Mouse (Mus musculus) c-Kit-positive CD71-negative TER-119-negative erythroid progenitor cells, embryonic 14.5 days (primary cell): Measurements from ENCODE around the gene Pla2g3.
A peak's percentile ranks its signal among the peaks of the same experiment; 100 is the strongest.

ENCODE experiments used
- DNase-seq: peaks from one replicate; pipeline ENCODE4 v3.0.0-alpha.2; 2013; ENCODE audit warnings: low read depth

Gene Pla2g3

DNA sequence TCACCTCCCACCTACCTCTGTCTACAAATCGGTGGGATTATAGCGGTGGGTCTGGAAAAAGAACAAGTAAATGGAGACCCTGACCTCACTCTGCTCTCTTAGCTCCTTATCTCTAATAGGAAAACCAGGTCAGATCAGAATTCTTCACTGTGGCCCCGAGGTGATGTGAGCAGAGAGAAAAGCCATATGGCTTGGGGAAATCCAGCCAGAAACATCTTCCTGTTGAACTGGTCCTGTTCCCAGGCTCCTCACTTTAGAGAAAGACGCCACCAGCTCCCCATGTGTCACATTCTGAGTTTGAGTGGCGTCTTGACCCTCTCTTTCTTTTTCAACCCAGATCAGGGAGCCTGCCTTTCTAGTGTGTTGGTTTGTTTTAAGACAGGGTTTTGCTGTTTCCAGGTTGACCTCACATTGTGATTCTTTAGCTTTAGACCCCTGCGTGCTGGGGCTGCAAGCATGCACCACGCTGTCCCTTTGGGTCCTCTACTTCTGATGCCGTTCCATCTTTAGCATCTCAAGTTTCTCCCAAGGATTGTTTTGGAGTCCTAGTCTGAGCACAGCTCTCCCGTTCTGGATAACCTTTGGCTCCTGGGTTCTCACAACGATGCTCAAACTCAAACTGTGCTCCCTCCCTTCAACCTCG is 31.8 kb downstream of the Pla2g3 start:
- DNase-seq, result no peak

DNA sequence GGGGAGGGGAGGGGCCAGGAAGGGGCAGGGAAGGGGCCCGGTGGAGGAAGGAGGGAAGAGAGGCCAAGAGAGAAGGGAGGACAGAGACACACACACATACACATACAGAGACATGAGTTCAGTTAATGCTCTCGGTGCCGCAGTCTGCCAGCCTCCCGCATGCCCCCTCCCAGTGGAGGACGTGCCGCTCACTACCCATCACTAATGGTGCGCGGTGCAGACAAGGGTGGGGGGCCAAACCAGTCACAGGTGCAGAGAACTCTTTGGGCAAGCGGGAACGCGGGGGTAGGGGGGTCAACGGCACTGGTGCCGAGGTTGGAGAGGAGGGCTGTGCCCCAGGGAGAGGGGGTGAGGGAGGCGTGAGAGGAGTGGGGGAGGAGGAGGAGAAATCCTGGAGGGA is 32.8 kb downstream of the Pla2g3 start:
- DNase-seq, result no peak

DNA sequence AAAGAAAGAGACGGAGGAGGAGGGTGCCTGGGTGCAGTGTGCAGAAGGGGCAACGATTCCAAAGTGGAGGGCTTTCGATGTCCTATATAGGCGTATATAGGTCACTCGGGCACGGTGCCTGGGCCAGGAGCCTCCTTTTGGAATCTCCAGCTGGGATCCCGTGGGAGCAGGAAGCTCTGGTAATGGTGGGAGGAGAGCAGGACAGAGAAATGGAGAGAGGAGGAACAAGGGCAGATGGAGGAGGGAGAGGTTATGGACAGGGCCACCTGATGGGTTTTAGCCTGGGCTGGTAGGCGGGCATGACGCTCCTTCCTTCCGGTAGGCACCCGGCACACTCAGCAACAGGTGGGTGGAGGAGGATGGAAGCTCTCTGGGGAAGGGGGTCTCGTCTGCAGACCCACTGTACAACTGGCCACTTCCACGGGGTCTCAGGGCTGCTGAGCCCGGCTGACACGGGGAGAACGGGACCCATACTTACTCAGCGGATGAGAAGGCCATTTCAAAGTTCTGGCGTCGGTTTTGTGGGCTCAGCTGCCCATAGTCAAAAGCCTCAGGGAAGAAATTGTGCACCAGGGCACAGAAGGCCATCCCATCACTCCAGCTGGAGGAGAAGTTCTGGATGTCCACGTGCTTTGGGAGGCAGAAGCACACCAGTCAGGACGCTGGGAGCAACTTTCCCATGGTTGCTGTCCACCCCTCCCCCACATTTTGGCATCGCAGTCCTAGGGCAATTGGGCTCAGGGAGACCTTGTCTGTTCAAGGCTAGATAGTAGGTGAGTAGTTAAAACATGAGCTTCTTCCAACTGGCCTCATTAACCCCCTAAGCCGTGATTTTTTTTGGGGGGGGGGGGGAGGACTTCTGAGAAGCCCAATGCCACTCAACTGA is 33.5 kb downstream of the Pla2g3 start:
- no peak for DNase-seq

DNA sequence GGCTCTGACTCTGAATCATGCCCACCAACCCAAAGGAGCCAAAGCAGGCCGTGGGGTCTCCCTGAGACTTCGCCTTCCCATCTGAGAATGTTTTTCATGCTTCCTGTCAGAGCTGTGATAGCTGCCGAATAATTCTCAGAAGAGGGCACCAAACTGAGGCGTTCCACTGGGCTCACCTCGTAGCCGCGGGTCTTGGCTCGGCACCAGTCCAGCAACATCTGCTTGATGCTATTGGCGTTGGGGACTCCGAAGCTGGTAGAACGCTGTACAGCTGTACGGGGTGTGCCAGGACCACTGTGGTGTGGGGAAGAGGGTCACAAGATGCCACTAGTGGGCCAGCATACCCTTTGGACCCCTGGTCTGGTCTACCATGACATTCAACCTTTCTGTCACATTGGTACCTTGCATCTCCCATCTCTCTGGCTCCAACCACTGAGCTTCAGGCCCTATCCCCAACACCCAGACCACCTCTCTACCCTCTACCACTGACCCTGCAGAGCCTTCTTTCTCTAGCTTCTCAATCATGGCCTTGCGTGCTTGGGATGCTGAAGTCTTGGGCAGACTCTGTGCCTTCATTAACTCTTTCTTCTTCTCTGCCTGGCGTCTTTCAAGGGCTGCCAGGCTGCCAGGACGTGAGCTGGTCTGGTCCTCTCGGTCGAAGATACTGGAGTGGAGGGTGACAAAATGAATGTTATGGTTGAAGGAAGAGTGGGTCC is 34.4 kb downstream of the Pla2g3 start:
- DNase-seq, result no peak

DNA sequence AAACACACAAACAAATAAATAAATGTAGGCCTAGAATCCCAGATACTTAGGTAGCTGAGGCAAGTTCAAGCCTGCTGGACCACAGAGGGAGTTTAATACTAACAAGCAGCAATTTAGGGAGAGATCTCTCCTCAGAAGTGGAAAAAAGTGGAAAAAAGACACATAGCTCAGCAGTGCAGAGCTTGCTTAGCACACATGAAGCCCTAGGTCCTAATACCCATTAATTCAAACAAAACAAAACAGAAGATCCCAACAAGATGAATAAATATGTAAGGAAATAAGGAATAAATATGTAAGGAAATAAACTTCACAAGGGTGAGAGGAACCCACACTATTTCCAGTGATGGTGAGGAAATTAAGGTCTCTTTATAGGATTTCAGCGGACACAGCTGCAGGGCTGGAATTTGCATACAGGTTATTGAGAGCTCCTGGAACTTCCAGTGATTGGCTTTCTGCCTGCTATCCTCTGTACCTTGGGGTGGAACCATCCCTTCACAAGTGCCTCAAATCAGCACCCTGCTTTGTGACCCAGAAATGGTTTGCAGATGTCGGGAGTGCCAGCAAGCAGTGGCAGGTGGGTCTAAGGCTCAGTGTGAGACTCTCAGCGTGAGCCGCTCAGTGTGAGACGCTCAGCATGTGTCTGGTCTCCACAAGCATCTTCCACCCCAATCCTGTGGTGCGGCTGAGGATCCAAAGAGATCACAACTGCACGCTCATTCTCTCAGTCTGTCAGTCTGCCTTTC is 35.9 kb downstream of the Pla2g3 start:
- DNase-seq, result no peak

DNA sequence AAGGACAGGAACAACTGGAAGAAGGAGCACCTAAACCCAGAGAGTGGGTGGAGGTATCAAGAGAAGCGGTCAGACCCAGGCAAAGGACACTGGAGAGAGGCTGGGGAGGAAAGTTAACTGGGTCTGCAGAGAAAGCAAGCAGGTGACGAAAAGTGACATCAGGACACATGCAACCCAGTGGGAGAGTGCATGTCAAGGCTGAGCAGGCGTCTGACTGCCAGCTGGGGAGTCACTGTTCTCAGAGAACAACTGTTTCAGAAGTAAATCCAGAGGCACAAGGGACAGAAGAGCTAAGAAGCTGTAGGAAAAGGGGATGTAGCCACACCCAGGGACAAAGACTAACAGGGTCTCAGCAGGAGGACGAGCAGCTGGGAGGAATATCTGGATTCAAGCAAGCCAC is 37.5 kb downstream of the Pla2g3 start:
- no peak for DNase-seq

DNA sequence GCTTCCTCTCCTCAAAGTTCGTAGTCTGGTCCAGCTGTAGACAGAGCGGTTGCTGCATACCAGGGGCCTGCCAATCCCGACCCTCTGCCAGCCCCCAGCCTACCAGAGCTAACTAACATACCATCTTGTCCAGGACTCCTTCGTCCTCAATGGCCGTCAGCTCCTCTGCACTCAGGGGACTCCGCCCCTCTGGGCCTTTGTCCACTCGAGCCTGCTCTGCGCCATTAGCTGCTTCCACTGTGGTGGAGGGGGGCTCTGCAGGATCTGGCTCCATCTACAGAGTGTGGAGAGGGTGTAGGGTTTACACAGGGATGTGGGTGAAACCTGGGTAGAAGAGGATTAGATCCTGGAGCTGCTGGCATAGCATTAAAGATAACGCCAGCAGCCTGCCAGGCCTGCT is 38.1 kb downstream of the Pla2g3 start:
- DNase-seq, result no peak

DNA sequence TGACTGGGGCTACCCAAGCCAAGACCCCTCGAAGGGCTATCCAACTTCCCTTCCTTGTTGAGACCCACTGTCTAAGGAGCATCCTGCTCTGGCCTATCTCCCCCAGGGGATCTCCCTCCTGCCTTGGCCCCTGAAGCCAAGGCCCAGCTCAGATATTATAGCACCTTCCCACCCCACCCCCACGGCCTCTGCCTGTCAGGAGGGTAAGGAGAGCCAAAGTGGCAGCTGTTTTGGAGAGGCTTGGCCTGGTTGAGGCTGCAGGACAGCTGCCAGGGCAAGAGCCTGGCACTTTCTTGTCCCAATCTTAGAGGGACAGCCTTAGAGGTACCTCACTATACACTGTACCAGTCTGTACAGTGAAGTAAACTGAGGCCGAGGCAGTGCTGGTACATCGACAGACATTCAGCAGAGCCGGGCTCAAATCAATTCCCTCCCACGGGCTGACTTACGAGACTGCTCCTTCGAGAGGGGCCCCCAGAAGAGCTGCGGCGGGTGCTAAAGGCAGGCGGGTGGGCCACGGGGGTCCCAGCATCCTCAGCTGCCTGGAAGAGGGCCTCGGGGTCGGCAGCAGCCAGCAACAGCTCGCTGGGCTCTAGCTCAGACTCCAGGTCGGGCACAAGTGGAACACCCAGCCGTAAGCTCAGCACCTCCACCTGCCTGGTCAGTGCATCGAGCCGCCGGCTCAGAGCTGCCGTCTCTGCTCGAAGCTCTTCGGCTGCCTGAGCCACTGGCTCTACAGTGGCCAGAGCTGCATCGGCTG is 39.1 kb downstream of the Pla2g3 start:
- DNase-seq, result no peak

DNA sequence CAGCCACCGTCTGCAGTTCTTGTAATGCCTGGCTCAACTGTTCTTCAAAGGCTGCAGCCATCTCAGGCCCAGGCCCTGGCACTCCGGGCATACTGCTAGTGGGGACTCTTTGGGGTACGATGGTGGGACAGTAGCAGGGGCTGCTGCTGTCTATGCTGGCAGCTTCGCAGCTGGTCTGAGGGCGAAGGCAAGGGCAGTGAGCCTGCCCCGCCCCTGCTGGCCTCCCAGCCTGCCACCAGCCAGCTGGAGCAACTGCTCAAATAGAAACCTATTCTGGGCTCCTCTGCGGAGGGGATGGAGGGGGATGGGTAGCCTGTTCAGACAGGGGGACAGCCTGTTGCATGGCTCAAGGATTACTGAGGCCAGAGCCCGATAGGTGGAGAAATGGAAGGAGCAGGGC is 39.7 kb downstream of the Pla2g3 start:
- no peak for DNase-seq

DNA sequence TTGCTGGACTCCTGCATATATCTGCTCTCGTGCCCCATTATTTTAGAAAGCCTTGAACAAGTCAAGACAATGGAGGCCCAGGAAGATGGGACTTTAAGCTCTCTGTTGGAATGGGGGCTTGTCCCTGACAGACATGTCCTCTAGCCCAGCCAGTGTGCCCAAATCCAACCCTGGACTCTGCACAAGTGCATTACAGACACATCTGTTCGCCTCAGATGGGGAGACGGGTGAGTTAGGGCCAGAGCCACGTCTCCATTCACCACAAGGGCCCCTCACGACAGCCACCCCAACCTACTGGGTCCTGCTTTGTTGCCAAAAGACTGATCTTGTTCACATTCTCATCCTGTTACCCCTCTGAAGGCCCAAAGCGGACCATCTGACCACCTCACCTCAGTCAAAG is 40.1 kb downstream of the Pla2g3 start:
- DNase-seq, result no peak

DNA sequence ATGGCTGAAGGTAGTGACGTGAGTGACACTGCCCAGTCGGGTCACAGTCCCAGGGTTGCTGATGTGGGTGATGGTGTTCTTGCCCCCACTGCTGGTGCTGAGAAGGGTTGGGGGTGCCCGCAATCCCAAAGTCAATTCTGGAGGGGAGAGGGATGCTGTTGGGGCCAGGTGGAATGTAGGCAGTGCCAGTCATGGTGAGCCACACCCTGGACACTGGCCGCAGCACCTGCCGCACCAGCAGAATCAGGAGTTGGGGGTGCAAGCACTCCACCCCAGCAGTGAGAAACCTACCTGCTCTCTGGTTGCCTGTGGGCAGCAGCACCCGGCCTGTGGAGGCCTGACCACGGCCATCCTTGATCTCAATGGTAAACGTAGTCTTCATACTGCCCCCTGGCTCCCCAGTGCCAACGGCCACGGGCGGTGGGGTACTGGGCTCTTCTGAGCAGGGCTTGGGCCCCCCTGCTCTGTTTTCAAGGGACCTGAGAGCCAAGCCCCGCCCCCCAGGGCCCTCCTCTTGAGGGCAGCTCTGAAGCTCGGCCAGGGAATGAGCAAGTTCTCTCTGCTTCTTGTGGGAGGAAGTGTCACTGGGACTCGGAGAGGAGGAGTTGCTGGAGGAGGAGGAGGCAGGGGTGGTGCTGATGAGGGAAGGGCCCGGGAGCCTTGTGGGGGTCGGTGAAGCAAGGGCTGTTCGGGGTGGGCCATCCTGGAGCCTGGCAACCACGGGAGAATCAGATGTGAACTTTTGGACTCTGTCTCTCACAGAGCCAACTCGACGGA is 41.6 kb downstream of the Pla2g3 start:
- no peak for DNase-seq

DNA sequence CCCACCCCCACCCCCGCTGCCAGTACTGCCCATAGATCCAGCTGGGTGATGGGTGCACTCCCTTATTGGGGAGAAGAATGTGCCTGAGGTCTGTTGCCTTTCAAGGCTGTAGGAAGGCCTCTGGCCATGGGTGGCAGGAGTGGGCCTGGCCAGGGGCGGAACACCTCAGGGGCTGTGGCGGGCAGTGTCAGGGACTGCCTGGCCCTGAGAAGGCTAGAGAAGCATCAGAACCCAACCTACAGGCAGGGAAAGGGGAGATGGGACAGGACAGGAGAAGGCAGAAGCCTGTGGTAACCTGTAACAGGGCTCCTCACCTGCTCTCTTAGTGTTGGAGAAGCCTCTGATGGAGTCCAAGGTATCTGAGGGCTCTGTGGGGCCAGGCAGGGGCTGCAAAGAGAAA is 42.6 kb downstream of the Pla2g3 start:
- no peak for DNase-seq

DNA sequence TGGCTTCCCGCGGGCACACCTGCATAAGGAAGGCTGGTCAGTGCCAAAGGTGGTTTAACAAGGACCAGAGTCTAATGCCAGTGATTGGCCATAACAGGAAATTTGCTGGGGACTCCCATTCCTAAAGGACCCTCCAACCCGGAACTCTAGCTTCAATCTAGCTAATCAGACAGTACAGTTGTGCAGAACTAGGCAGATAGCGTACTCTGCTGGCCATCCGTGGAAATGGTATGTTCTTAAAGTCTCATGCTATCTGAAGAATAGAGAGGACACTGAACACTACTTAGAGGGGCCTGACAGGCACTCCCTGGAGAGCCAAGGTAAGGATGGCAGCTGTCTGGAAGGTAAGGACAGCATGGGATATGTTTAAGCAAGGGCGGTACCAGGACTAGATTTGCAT is 43.5 kb downstream of the Pla2g3 start:
- DNase-seq, result no peak

DNA sequence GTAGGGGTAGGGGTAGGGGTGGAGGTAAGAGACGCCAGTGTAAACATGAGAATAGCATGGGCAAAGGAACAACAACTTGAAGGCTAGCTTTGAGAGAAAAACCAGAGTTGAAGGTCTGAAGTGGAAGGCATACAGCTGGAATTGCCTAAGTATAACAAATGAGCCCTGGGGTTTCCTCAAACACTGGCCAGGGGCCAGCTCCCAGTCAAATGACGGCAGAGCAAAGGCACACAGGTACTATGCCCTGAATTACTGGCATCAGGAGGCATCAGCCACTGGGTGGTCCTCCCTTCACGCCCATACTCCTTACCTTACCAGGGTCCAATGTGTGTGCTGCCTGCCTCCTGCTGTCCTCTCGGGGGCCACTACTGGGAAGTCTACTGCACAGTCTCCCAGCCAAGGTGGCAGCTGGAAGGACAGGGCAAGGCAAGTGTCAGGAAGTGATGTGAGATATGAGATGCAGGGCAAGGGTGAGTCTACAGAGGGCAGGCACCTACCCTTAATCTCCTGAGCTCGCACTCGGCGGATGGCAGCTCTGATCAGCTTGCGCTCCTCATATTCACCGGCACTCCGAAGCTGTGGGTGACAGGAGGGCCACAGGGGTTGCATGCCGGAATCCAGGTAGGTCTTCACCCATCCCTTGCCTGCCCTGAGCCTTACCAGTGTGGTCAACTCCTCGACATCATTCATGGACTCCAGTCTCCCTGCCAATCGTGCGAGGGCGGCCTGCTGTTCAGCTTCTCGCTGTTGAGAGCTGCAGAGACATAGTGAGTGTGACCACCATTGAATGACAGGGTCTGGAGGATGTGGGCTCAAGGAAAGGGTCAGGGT is 44.2 kb downstream of the Pla2g3 start:
- no peak for DNase-seq

DNA sequence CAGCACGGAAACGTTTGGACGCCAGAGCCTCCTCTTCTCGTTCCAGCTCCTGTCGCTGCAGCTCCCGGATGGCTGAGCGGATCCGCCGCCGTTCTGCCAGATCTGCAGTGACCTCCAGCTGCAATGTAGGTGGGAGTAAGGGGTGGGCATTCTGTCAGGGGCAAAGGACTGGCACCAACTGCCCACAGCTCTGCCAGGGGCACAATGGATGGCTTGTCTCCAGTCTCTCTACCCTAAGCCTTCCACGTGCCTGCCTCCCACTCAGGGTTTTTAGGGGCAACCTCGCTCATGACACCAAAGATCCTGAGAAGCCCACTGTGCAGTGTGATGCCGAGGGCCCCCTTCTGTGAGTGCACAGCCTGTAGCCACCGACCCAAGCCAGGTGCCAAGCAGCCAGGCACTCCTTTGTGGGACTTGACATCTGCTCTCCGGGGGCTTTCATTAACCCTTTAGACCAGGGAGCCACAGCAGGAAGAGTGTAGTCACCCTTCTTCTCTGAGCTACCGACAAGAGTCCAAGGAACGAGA is 45.4 kb downstream of the Pla2g3 start:
- DNase-seq, result no peak

DNA sequence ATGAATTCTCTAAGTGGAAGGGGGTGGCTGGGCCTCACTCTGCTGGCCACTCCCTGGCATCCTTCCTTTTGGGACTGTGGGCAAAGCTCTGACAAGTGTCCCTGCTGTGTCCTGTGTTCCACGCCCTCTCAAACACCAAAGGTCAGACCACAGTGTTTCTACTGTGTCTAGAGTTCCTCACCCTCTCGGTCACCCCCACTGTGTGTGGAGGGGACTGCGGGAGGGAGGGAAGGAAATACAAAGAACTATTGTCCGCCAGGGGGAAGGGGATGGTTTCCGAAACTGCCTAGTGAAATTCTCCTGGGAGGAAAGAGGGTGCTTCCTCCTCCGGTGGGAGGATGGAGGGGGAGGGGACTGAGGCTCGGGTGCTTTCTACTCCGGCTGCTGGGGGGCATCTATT is 46.9 kb downstream of the Pla2g3 start:
- peak; percentile 29 for DNase-seq

DNA sequence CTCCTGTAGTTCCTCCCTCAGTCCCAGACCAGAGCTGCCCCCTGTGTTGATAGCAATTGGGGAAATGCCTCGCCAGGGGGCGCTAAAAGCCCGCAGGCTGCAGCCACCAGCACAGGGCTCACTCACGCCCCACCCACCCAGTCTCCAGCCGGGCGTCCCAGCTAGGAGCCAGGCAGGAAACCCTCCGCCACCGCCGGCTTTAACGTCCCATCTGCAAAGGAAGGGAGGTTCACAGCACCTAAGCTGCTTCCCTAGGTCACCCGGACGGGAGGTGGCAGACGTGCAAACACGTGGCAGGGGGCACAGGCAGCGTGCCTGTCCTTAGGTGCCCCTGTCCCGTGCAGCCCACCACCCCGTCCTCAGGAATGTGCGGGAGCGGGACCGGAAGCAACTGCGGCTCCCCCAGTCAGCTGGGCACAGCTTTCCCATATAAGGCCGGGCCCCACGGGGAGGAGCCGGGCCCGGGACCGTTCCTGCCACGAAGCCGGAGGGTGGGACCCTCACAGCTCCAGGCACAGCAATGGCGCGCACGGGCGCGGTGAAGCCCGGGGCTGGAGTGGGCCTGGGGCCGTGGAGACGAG is 47.4 kb downstream of the Pla2g3 start:
- peak; percentile 95 for DNase-seq

DNA sequence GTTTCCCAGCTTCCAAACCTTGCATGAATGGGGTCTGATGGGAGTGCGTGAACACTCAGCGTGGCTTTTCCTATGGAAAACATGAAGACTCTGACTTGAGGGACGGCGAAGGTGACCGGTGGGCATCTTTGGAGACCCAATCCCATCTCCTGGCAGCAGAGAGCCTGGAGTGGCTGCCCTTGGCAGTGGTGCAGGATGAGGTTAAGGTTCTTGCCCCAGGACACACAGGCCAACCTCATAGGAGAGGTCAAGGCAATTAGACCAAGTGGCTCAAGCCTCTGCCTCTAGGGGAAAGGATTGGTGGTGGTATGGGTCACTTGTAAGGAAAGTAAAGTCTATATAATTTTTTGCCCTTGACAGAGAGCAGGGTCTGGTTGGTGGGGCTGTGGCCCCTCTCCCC is 48.0 kb downstream of the Pla2g3 start:
- no peak for DNase-seq

DNA sequence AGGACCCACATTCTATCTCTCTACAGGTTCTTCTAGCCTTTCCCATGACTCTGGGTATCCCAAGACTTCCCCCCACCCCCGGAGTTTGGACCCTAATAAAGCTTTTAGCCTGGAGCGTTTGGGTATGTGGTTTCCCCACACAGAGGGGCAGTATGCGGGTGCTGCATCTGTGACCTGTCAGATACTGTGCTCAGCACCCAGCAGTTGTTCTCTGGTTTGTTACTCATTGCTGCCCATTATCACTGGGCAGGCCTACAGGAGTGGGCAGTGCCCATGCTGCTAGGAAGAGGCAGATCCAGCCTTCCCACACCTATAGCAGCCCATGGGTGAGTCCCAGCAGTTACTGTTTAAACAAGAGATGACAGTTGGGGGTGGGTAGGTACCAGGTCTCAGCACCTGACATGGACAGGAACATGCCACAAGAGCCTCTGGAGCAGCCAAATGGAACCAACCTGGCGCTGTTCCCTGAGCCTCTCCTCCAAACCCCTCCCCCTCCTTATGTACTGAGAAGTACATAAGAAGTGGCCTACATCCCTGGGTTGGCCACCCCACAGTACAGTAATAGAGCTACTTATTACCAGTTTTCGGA is 48.8 kb downstream of the Pla2g3 start:
- no peak for DNase-seq
